Mouse (Mus musculus): ENCODE measurements around the gene Stk36. TPM values are rescaled to one million over a fixed set of nuclear protein-coding genes. Genes with fewer than 3 reads are reported as not detected.

Stk36 gene
- polyA plus RNA-seq, 1 experiment = 0.70 TPM

- Histone ChIP-seq H3K27ac (ENCODE audit: control insufficient read depth, insufficient read depth, low read depth, low read length, poor library complexity) (no peak overlapping the region), H3K4me1 (ENCODE audit: control insufficient read depth, insufficient read depth, low read length) (no peaks in the 10 kb centered on the region), H3K4me3 (replicated peaks; ENCODE audit: control insufficient read depth, low read depth, low read length) (no peak overlapping the region)
- no peak for TF ChIP-seq POLR2A (IDR thresholded peaks at IDR 0.05; ENCODE audit: borderline replicate concordance, control insufficient read depth, low read depth, low read length)
- TF ChIP-seq CTCF (IDR thresholded peaks at IDR 0.05; ENCODE audit: control insufficient read depth, insufficient read depth, low read length) = no peak
Measured at GRCm38 (mm10) chr1:74643926-74644325, 42.7 kb downstream of the Stk36 start.

- peak; percentile 45; the same call in 1 of the 2 replicates for TF ChIP-seq POLR2A (IDR thresholded peaks at IDR 0.05; ENCODE audit: borderline replicate concordance, control insufficient read depth, low read depth, low read length)
- peak; percentile 77 for TF ChIP-seq CTCF (IDR thresholded peaks at IDR 0.05; ENCODE audit: control insufficient read depth, insufficient read depth, low read length)
- under 1% methylated on average over 66 of the region's 66 CpGs for WGBS
- peak within 1 kb of the TSS; percentile 86 for H3K4me3 ChIP-seq (replicated peaks; ENCODE audit: control insufficient read depth, low read depth, low read length)
- peak within 1 kb of the TSS; percentile 77 for H3K27ac ChIP-seq (ENCODE audit: control insufficient read depth, insufficient read depth, low read depth, low read length, poor library complexity)
- H3K4me1 ChIP-seq (ENCODE audit: control insufficient read depth, insufficient read depth, low read length) = peaks cover 1% of the 10 kb centered on the region; the same call in 1 of the 2 replicates
Measured at GRCm38 (mm10) chr1:74661448-74662195, 60.4 kb downstream of the Stk36 start, which contains the start of gene Ttll4. Gene Ttll4, plus strand, starts transcription at chr1:74661745.

DNA sequence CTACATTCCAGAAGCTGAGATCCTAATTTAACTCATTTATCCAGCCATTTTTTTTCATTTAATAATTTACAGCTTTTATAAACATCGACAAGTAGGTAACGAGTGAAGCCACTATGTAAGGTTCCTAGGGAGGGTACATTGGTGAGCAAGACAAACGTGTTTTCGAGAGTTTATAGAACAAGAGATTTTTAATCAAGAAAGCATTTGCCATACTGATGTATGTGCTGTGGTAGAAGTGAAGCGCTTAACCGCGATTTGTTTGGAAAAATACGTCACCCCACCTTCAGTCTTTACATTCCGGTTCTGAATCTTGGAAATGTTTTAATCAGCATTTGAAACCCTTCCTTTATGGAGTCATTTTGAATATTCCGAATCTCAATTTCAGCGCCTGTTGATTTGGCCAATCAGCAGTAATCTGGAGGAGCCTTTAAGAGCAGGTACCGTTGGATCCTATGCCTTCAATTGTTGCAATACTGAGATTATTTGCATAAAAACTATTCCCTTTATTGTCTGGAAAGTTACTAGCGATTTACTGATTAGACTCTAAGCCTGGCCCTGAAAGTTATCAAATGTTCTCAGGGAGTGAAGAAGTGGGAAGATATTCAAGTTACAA is 61.1 kb downstream of the Stk36 start:
- Histone ChIP-seq H3K4me1 (ENCODE audit: control insufficient read depth, insufficient read depth, low read length) (peaks cover 1% of the 10 kb centered on the region; the same call in 1 of the 2 replicates), H3K27ac (ENCODE audit: control insufficient read depth, insufficient read depth, low read depth, low read length, poor library complexity) (no peak overlapping the region), H3K4me3 (replicated peaks; ENCODE audit: control insufficient read depth, low read depth, low read length) (peak overlapping the region; percentile 86)
- TF ChIP-seq POLR2A (IDR thresholded peaks at IDR 0.05; ENCODE audit: borderline replicate concordance, control insufficient read depth, low read depth, low read length) (no peak), CTCF (IDR thresholded peaks at IDR 0.05; ENCODE audit: control insufficient read depth, insufficient read depth, low read length) (no peak)
- 4% methylated on average over 13 of the region's 13 CpGs for WGBS

GRCm38 (mm10) chr1:74665153-74665552 is 63.9 kb downstream of the Stk36 start:
- 76% methylated on average over 6 of the region's 6 CpGs for WGBS

DNA sequence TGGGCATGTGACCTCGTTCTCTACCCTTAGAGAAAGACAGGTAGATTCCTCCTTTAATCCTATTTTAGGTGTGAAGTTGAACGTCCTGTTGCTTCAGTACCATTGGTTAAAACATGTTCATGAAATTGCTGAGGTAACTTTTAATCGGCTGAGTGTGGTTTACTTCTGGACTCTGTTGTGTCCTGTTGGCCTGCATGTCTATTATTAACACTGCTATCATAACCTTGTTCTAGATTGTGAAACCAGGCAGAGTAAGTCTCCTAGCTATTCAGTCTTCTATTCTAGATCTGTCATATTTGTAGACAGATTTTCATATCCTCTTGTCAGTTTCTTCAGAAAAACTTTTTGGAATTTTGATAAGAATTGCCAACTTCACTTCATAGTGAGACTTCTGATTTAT is 67.1 kb downstream of the Stk36 start:
- no peak overlapping the region for H3K27ac ChIP-seq (ENCODE audit: control insufficient read depth, insufficient read depth, low read depth, low read length, poor library complexity)
- no peak overlapping the region for H3K4me3 ChIP-seq (replicated peaks; ENCODE audit: control insufficient read depth, low read depth, low read length)
- H3K4me1 ChIP-seq (ENCODE audit: control insufficient read depth, insufficient read depth, low read length) = no peaks in the 10 kb centered on the region
- WGBS = 65% methylated on average over 3 of the region's 3 CpGs
- no peak for TF ChIP-seq POLR2A (IDR thresholded peaks at IDR 0.05; ENCODE audit: borderline replicate concordance, control insufficient read depth, low read depth, low read length)
- no peak for TF ChIP-seq CTCF (IDR thresholded peaks at IDR 0.05; ENCODE audit: control insufficient read depth, insufficient read depth, low read length)

More at GRCm38 (mm10) chr1:74665153-74665552, 63.9 kb downstream of the Stk36 start:
- Histone ChIP-seq H3K4me1 (ENCODE audit: control insufficient read depth, insufficient read depth, low read length) (peaks cover 1% of the 10 kb centered on the region; the same call in 1 of the 2 replicates), H3K4me3 (replicated peaks; ENCODE audit: control insufficient read depth, low read depth, low read length) (no peak overlapping the region), H3K27ac (ENCODE audit: control insufficient read depth, insufficient read depth, low read depth, low read length, poor library complexity) (no peak overlapping the region)
- TF ChIP-seq POLR2A (IDR thresholded peaks at IDR 0.05; ENCODE audit: borderline replicate concordance, control insufficient read depth, low read depth, low read length) (no peak), CTCF (IDR thresholded peaks at IDR 0.05; ENCODE audit: control insufficient read depth, insufficient read depth, low read length) (no peak)

DNA sequence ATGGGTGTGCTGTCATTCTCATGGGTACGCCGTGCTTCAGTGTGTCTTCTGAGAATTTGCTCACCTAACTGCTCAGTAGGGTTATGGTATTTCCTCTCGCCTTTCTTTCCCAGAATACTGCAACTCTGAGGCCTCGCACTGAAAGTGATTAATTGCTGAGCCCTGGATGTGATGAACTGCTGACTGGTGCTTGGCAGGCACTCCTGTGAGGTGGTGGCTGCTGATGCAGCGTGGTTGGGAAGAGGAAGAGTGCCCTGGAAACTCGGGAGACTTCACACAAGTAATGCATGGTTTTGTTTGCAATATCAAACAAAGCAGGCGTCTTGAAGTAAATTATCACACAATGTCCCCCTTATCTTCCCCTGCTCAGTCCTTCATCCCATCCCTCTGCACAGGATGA is 71.5 kb downstream of the Stk36 start:
- Histone ChIP-seq H3K4me1 (ENCODE audit: control insufficient read depth, insufficient read depth, low read length) (no peaks in the 10 kb centered on the region), H3K27ac (ENCODE audit: control insufficient read depth, insufficient read depth, low read depth, low read length, poor library complexity) (no peak overlapping the region), H3K4me3 (replicated peaks; ENCODE audit: control insufficient read depth, low read depth, low read length) (no peak overlapping the region)
- TF ChIP-seq CTCF (IDR thresholded peaks at IDR 0.05; ENCODE audit: control insufficient read depth, insufficient read depth, low read length) (no peak), POLR2A (IDR thresholded peaks at IDR 0.05; ENCODE audit: borderline replicate concordance, control insufficient read depth, low read depth, low read length) (no peak)
- 72% methylated on average over 7 of the region's 7 CpGs for WGBS

GRCm38 (mm10) chr1:74676863-74677262 is 75.6 kb downstream of the Stk36 start:
- H3K27ac ChIP-seq (ENCODE audit: control insufficient read depth, insufficient read depth, low read depth, low read length, poor library complexity) = no peak overlapping the region
- 76% methylated on average over 3 of the region's 3 CpGs for WGBS
- no peaks in the 10 kb centered on the region for H3K4me1 ChIP-seq (ENCODE audit: control insufficient read depth, insufficient read depth, low read length)
- TF ChIP-seq CTCF (IDR thresholded peaks at IDR 0.05; ENCODE audit: control insufficient read depth, insufficient read depth, low read length) (no peak), POLR2A (IDR thresholded peaks at IDR 0.05; ENCODE audit: borderline replicate concordance, control insufficient read depth, low read depth, low read length) (no peak)
- H3K4me3 ChIP-seq (replicated peaks; ENCODE audit: control insufficient read depth, low read depth, low read length) = no peak overlapping the region

GRCm38 (mm10) chr1:74677843-74678242 is 76.6 kb downstream of the Stk36 start:
- TF ChIP-seq POLR2A (IDR thresholded peaks at IDR 0.05; ENCODE audit: borderline replicate concordance, control insufficient read depth, low read depth, low read length) = no peak
- no peak for TF ChIP-seq CTCF (IDR thresholded peaks at IDR 0.05; ENCODE audit: control insufficient read depth, insufficient read depth, low read length)
- Histone ChIP-seq H3K4me1 (ENCODE audit: control insufficient read depth, insufficient read depth, low read length) (no peaks in the 10 kb centered on the region), H3K4me3 (replicated peaks; ENCODE audit: control insufficient read depth, low read depth, low read length) (no peak overlapping the region), H3K27ac (ENCODE audit: control insufficient read depth, insufficient read depth, low read depth, low read length, poor library complexity) (no peak overlapping the region)
- WGBS = 34% methylated on average over 1 of the region's 1 CpGs

Other genes with a start within 250 kb of the Stk36 start
- gene Catip, start 239.3 kb upstream of the Stk36 start, polyA plus RNA-seq (2011; ENCODE audit: insufficient read depth, insufficient read length, low replicate concordance, missing spikeins) = not detected in 2 replicates
- gene Slc11a1, start 226.2 kb upstream of the Stk36 start, polyA plus RNA-seq (2011; ENCODE audit: insufficient read depth, insufficient read length, low replicate concordance, missing spikeins) = 10.8 and 16.9 TPM in 2 replicates
- gene Ctdsp1, start 209.9 kb upstream of the Stk36 start, polyA plus RNA-seq (2011; ENCODE audit: insufficient read depth, insufficient read length, low replicate concordance, missing spikeins) = 40.0 and 65.3 TPM in 2 replicates
- not detected in 2 replicates for gene Vil1, start 192.1 kb upstream of the Stk36 start, polyA plus RNA-seq (2011; ENCODE audit: insufficient read depth, insufficient read length, low replicate concordance, missing spikeins)
- gene Cnot9, start 95.4 kb upstream of the Stk36 start, polyA plus RNA-seq (2011; ENCODE audit: insufficient read depth, insufficient read length, low replicate concordance, missing spikeins) = 27.4 and 27.5 TPM in 2 replicates
- gene Plcd4, start 58.6 kb upstream of the Stk36 start, polyA plus RNA-seq (2011; ENCODE audit: insufficient read depth, insufficient read length, low replicate concordance, missing spikeins) = not detected in 2 replicates
- 8.7 and 10.1 TPM in 2 replicates for gene Usp37, start 57.2 kb upstream of the Stk36 start, polyA plus RNA-seq (2011; ENCODE audit: insufficient read depth, insufficient read length, low replicate concordance, missing spikeins)
- 6.8 and 12.0 TPM in 2 replicates for gene Zfp142, start 13.2 kb upstream of the Stk36 start, polyA plus RNA-seq (2011; ENCODE audit: insufficient read depth, insufficient read length, low replicate concordance, missing spikeins)
- gene Bcs1l, start 13.2 kb upstream of the Stk36 start, polyA plus RNA-seq (2011; ENCODE audit: insufficient read depth, insufficient read length, low replicate concordance, missing spikeins) = 5.7 and 7.8 TPM in 2 replicates
- 22.5 and 33.6 TPM in 2 replicates for gene Rnf25, start within 50 bp of the Stk36 start, polyA plus RNA-seq (2011; ENCODE audit: insufficient read depth, insufficient read length, low replicate concordance, missing spikeins)
- 12.2 and 28.2 TPM in 2 replicates for gene Ttll4, start 60.3 kb downstream of the Stk36 start, polyA plus RNA-seq (2011; ENCODE audit: insufficient read depth, insufficient read length, low replicate concordance, missing spikeins)
- gene Cyp27a1, start 112.1 kb downstream of the Stk36 start, polyA plus RNA-seq (2011; ENCODE audit: insufficient read depth, insufficient read length, low replicate concordance, missing spikeins) = 9.2 and 16.4 TPM in 2 replicates
- gene Prkag3, start 147.8 kb downstream of the Stk36 start, polyA plus RNA-seq (2011; ENCODE audit: insufficient read depth, insufficient read length, low replicate concordance, missing spikeins) = 0.52 TPM in 1 of 2 replicates, not detected in the other
- not detected in 2 replicates for gene Wnt6, start 170.4 kb downstream of the Stk36 start, polyA plus RNA-seq (2011; ENCODE audit: insufficient read depth, insufficient read length, low replicate concordance, missing spikeins)
- gene Wnt10a, start 190.1 kb downstream of the Stk36 start, polyA plus RNA-seq (2011; ENCODE audit: insufficient read depth, insufficient read length, low replicate concordance, missing spikeins) = not detected in 2 replicates

All from bone marrow, adult 2 months (tissue).